Mouse (Mus musculus): ENCODE measurements at regions not wholly inside any gene's neighbourhood (a gene's known extent, or its start where the extent isn't known, plus 50 kb on each side); places are given as distances from the start of the nearest gene placed in this dataset.

GRCm38 (mm10) chr1:185125737-185126286 lies 78.1 kb upstream of the Rab3gap2 start:
- no peak for TF ChIP-seq CTCF (conservative IDR thresholded peaks at IDR 0.05; ENCODE audit: low read length)
- no peak for TF ChIP-seq POU5F1 (IDR thresholded peaks at IDR 0.05; ENCODE audit: borderline replicate concordance, low read length)
- TF ChIP-seq NANOG (IDR thresholded peaks at IDR 0.05; ENCODE audit: borderline replicate concordance, low read length): no peak
